Mouse (Mus musculus): ENCODE measurements around the gene Elfn2. TPM values are rescaled to one million over a fixed set of nuclear protein-coding genes. Genes with fewer than 3 reads are reported as not detected.

The Elfn2 gene
- polyA plus RNA-seq, 1 experiment = 0.01 TPM

GRCm38 (mm10) chr15:78731830-78732229, 13.3 kb upstream of the Elfn2 start:
- no peaks in the 10 kb centered on the region for H3K36me3 ChIP-seq (ENCODE audit: control insufficient read depth)
- no peaks in the 10 kb centered on the region for H3K9me3 ChIP-seq (ENCODE audit: control insufficient read depth, low read length)
- H3K27me3 ChIP-seq (ENCODE audit: control insufficient read depth) = peaks cover 2% of the 10 kb centered on the region; the same call in 1 of the 2 replicates
- TF ChIP-seq GATA1 (IDR thresholded peaks at IDR 0.05; ENCODE audit: low read length) (no peak), TAL1 (IDR thresholded peaks at IDR 0.05; ENCODE audit: low read length) (no peak)
- no peak overlapping the region for H3K4me3 ChIP-seq (replicated peaks)
- no peaks in the 10 kb centered on the region for H3K4me1 ChIP-seq (ENCODE audit: control insufficient read depth)

GRCm38 (mm10) chr15:78730315-78731049, 11.9 kb upstream of the Elfn2 start:
- Histone ChIP-seq H3K36me3 (ENCODE audit: control insufficient read depth) (no peaks in the 10 kb centered on the region), H3K9me3 (ENCODE audit: control insufficient read depth, low read length) (no peaks in the 10 kb centered on the region), H3K4me1 (ENCODE audit: control insufficient read depth) (no peaks in the 10 kb centered on the region), H3K27me3 (ENCODE audit: control insufficient read depth) (no peaks in the 10 kb centered on the region; the same call in 1 of the 2 replicates), H3K4me3 (replicated peaks) (no peak overlapping the region)
- TF ChIP-seq TAL1 (IDR thresholded peaks at IDR 0.05; ENCODE audit: low read length) = no peak
- no peak for TF ChIP-seq GATA1 (IDR thresholded peaks at IDR 0.05; ENCODE audit: low read length)

- Histone ChIP-seq H3K4me1 (ENCODE audit: control insufficient read depth) (no peaks in the 10 kb centered on the region), H3K4me3 (replicated peaks) (no peak overlapping the region), H3K36me3 (ENCODE audit: control insufficient read depth) (no peaks in the 10 kb centered on the region), H3K27me3 (ENCODE audit: control insufficient read depth) (no peaks in the 10 kb centered on the region), H3K9me3 (ENCODE audit: control insufficient read depth, low read length) (no peaks in the 10 kb centered on the region)
- TF ChIP-seq GATA1 (IDR thresholded peaks at IDR 0.05; ENCODE audit: low read length) (no peak), TAL1 (IDR thresholded peaks at IDR 0.05; ENCODE audit: low read length) (no peak)
Measured at GRCm38 (mm10) chr15:78726697-78727096, 8.1 kb upstream of the Elfn2 start.

- no peaks in the 10 kb centered on the region for H3K36me3 ChIP-seq (ENCODE audit: control insufficient read depth)
- no peak overlapping the region for H3K4me3 ChIP-seq (replicated peaks)
- no peaks in the 10 kb centered on the region for H3K9me3 ChIP-seq (ENCODE audit: control insufficient read depth, low read length)
- peaks cover 50% of the 10 kb centered on the region for H3K27me3 ChIP-seq (ENCODE audit: control insufficient read depth)
- no peaks in the 10 kb centered on the region for H3K4me1 ChIP-seq (ENCODE audit: control insufficient read depth)
- TF ChIP-seq TAL1 (IDR thresholded peaks at IDR 0.05; ENCODE audit: low read length) (no peak), GATA1 (IDR thresholded peaks at IDR 0.05; ENCODE audit: low read length) (no peak)
Measured at GRCm38 (mm10) chr15:78720532-78720931, 2.0 kb upstream of the Elfn2 start.

GRCm38 (mm10) chr15:78720094-78720493, 1.5 kb upstream of the Elfn2 start:
- Histone ChIP-seq H3K9me3 (ENCODE audit: control insufficient read depth, low read length) (no peaks in the 10 kb centered on the region), H3K27me3 (ENCODE audit: control insufficient read depth) (peaks cover 55% of the 10 kb centered on the region), H3K4me3 (replicated peaks) (no peak overlapping the region), H3K36me3 (ENCODE audit: control insufficient read depth) (no peaks in the 10 kb centered on the region), H3K4me1 (ENCODE audit: control insufficient read depth) (no peaks in the 10 kb centered on the region)
- TF ChIP-seq TAL1 (IDR thresholded peaks at IDR 0.05; ENCODE audit: low read length) (no peak), GATA1 (IDR thresholded peaks at IDR 0.05; ENCODE audit: low read length) (no peak)

GRCm38 (mm10) chr15:78719416-78719815, 845 bp upstream of the Elfn2 start:
- H3K4me1 ChIP-seq (ENCODE audit: control insufficient read depth) = no peaks in the 10 kb centered on the region
- no peak overlapping the region for H3K4me3 ChIP-seq (replicated peaks)
- H3K27me3 ChIP-seq (ENCODE audit: control insufficient read depth) = peaks cover 61% of the 10 kb centered on the region
- TF ChIP-seq GATA1 (IDR thresholded peaks at IDR 0.05; ENCODE audit: low read length) = no peak
- no peak for TF ChIP-seq TAL1 (IDR thresholded peaks at IDR 0.05; ENCODE audit: low read length)
- H3K9me3 ChIP-seq (ENCODE audit: control insufficient read depth, low read length) = no peaks in the 10 kb centered on the region
- H3K36me3 ChIP-seq (ENCODE audit: control insufficient read depth) = no peaks in the 10 kb centered on the region

- H3K27me3 ChIP-seq (ENCODE audit: control insufficient read depth) = peaks cover 85% of the 10 kb centered on the region
- no peak overlapping the region for H3K4me3 ChIP-seq (replicated peaks)
- TF ChIP-seq TAL1 (IDR thresholded peaks at IDR 0.05; ENCODE audit: low read length) = no peak
- no peak for TF ChIP-seq GATA1 (IDR thresholded peaks at IDR 0.05; ENCODE audit: low read length)
- H3K9me3 ChIP-seq (ENCODE audit: control insufficient read depth, low read length) = no peaks in the 10 kb centered on the region
- no peaks in the 10 kb centered on the region for H3K4me1 ChIP-seq (ENCODE audit: control insufficient read depth)
- H3K36me3 ChIP-seq (ENCODE audit: control insufficient read depth) = no peaks in the 10 kb centered on the region
Measured at GRCm38 (mm10) chr15:78716936-78717335, 1.6 kb downstream of the Elfn2 start.

GRCm38 (mm10) chr15:78715856-78716255, 2.7 kb downstream of the Elfn2 start:
- H3K36me3 ChIP-seq (ENCODE audit: control insufficient read depth) = no peaks in the 10 kb centered on the region
- no peaks in the 10 kb centered on the region for H3K4me1 ChIP-seq (ENCODE audit: control insufficient read depth)
- H3K27me3 ChIP-seq (ENCODE audit: control insufficient read depth) = peaks cover 92% of the 10 kb centered on the region
- no peak for TF ChIP-seq TAL1 (IDR thresholded peaks at IDR 0.05; ENCODE audit: low read length)
- no peak for TF ChIP-seq GATA1 (IDR thresholded peaks at IDR 0.05; ENCODE audit: low read length)
- no peak overlapping the region for H3K4me3 ChIP-seq (replicated peaks)
- H3K9me3 ChIP-seq (ENCODE audit: control insufficient read depth, low read length) = no peaks in the 10 kb centered on the region

- Histone ChIP-seq H3K4me1 (ENCODE audit: control insufficient read depth) (no peaks in the 10 kb centered on the region), H3K36me3 (ENCODE audit: control insufficient read depth) (no peaks in the 10 kb centered on the region), H3K4me3 (replicated peaks) (no peak overlapping the region), H3K9me3 (ENCODE audit: control insufficient read depth, low read length) (no peaks in the 10 kb centered on the region), H3K27me3 (ENCODE audit: control insufficient read depth) (peaks cover 73% of the 10 kb centered on the region)
- no peak for TF ChIP-seq TAL1 (IDR thresholded peaks at IDR 0.05; ENCODE audit: low read length)
Measured at GRCm38 (mm10) chr15:78713751-78714150, 4.8 kb downstream of the Elfn2 start.

Measured in erythroblast, embryonic 14.5 days (primary cell).